Mouse (Mus musculus): Measurements from ENCODE around the gene Barhl2. TPM values are rescaled to one million over a fixed set of nuclear protein-coding genes. Genes with fewer than 3 reads are reported as not detected.

Gene Barhl2
- polyA plus RNA-seq, 2 experiments = 0.01 TPM; not detected in 1

- no peak overlapping the region for H3K4me3 ChIP-seq (ENCODE audit: insufficient read depth in 1 of 2, low read depth in 2 of 2, low read length in 2 of 2)
- no peak overlapping the region for H3K27ac ChIP-seq
- H3K36me3 ChIP-seq (replicated peaks; ENCODE audit: control insufficient read depth, insufficient read depth, low read depth) = no peaks in the 10 kb centered on the region
- TF ChIP-seq EP300 (IDR thresholded peaks at IDR 0.05; ENCODE audit: low read depth) = no peak
- no peak for TF ChIP-seq CTCF (IDR thresholded peaks at IDR 0.05; ENCODE audit: low read depth)
- no peak for ATAC-seq (ENCODE audit: insufficient read depth)
- no peak overlapping the region for H3K4me2 ChIP-seq (ENCODE audit: low read depth)
- DNase-seq (ENCODE audit: low read depth in 3 of 3, low spot score in 3 of 3) = no peak
- no peak overlapping the region for H3K9ac ChIP-seq (replicated peaks)
- no peaks in the 10 kb centered on the region; a peak in 1 of 4 replicates for H3K4me1 ChIP-seq (replicated peaks; ENCODE audit: control insufficient read depth in 2 of 2, insufficient read depth in 2 of 2, low read length in 1 of 2)
- H3K9me3 ChIP-seq (ENCODE audit: control insufficient read depth, low read length) = no peaks in the 10 kb centered on the region
- WGBS (ENCODE audit: insufficient replicate concordance) = 13% methylated on average over 10 of the region's 10 CpGs
- peaks cover 60% of the 10 kb centered on the region for H3K27me3 ChIP-seq (ENCODE audit: control insufficient read depth, insufficient read depth, low read length)
Observed at GRCm38 (mm10) chr5:106472105-106472500, 14.1 kb upstream of the Barhl2 start.

DNA sequence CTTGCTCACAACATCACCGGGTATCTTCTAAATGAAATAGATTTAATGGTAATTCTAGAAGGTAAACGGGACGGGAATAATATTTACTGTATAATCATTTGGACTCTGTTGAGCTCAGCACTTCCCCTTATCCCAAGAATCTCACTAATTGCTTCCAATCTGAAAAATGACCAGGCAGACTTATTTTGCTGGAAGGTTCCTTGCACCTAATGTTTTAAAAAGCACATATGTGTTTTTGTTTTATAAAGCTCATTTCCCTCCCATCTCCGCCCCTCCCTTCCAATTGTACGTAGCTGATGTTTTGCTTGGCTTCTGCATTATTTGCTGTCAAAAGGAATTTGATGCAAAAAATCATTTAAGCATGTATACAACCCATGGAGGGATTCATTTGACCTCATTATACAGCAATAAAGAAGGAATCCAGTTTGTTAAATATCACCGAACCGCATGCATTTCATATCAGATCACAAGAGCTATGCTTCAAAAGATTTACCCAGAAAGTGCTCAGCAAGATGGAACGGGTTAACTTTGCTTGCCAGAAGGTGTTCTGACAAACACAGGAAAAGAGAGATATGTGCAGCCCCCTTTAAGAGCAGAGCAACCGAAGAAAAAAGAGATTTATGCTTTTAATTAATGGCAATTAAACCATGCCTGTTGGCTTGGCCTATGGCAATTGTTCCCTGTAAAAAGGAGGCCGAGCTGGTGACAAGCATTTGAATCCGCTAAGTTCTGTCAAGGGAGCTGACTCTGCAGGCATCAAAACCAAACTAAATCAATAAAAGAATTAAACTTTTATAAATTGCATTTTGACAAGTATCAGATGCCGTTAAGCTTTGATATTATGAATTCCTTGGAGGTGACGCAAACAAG, 13.5 kb upstream of the Barhl2 start:
- Histone ChIP-seq H3K4me3 (ENCODE audit: insufficient read depth in 1 of 2, low read depth in 2 of 2, low read length in 2 of 2) (no peak overlapping the region), H3K36me3 (replicated peaks; ENCODE audit: control insufficient read depth, insufficient read depth, low read depth) (no peaks in the 10 kb centered on the region), H3K4me1 (replicated peaks; ENCODE audit: control insufficient read depth in 2 of 2, insufficient read depth in 2 of 2, low read length in 1 of 2) (no peaks in the 10 kb centered on the region; a peak in 1 of 4 replicates), H3K4me2 (ENCODE audit: low read depth) (no peak overlapping the region), H3K9ac (replicated peaks) (no peak overlapping the region), H3K27ac (no peak overlapping the region), H3K27me3 (ENCODE audit: control insufficient read depth, insufficient read depth, low read length) (peaks cover 66% of the 10 kb centered on the region), H3K9me3 (ENCODE audit: control insufficient read depth, low read length) (no peaks in the 10 kb centered on the region)
- WGBS (ENCODE audit: insufficient replicate concordance) = 19% methylated on average over 13 of the region's 13 CpGs
- DNase-seq (ENCODE audit: low read depth in 3 of 3, low spot score in 3 of 3) (no peak), ATAC-seq (ENCODE audit: insufficient read depth) (no peak)
- no peak for TF ChIP-seq EP300 (IDR thresholded peaks at IDR 0.05; ENCODE audit: low read depth)
- TF ChIP-seq CTCF (IDR thresholded peaks at IDR 0.05; ENCODE audit: low read depth) = no peak

DNA sequence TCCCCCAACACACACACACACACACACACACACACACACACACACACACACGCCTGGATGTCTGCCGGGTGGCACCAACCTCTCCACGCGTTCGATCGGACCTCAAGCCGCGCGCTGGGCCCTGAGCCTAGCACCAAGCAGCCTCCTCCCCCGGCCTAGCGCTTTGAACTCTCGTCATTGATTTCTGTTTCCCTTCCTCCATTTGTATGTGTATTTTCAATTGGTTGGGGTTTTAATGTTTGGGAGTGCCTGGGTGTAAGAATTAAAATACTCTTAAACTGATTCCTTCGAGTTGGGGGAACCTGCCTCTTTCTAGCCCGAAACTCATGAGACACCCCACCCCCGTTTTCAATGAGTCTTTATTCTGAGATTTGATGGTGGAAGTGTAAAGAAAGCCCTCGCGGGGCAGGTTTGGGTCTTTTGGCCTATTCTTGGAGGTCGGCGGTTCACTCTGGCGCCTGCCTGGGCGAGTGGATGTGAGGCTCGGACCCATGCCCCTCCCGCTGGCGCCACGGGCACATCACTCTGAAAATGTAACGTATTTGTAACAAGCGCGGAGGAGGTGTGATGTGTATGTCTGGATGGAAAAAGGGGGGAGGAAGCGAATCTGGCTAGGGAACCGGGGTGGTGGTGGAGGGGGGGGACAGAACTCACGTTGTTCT, 7.3 kb upstream of the Barhl2 start:
- Histone ChIP-seq H3K9ac (replicated peaks) (no peak overlapping the region), H3K36me3 (replicated peaks; ENCODE audit: control insufficient read depth, insufficient read depth, low read depth) (no peaks in the 10 kb centered on the region), H3K27me3 (ENCODE audit: control insufficient read depth, insufficient read depth, low read length) (peaks cover 100% of the 10 kb centered on the region), H3K4me2 (ENCODE audit: low read depth) (no peak overlapping the region), H3K4me3 (ENCODE audit: insufficient read depth in 1 of 2, low read depth in 2 of 2, low read length in 2 of 2) (no peak overlapping the region), H3K4me1 (replicated peaks; ENCODE audit: control insufficient read depth in 2 of 2, insufficient read depth in 2 of 2, low read length in 1 of 2) (no peaks in the 10 kb centered on the region), H3K9me3 (ENCODE audit: control insufficient read depth, low read length) (no peaks in the 10 kb centered on the region), H3K27ac (no peak overlapping the region)
- no peak for ATAC-seq (ENCODE audit: insufficient read depth)
- WGBS (ENCODE audit: insufficient replicate concordance) = 4% methylated on average over 31 of the region's 31 CpGs
- TF ChIP-seq EP300 (IDR thresholded peaks at IDR 0.05; ENCODE audit: low read depth) (no peak), CTCF (IDR thresholded peaks at IDR 0.05; ENCODE audit: low read depth) (no peak)
- no peak for DNase-seq (ENCODE audit: low read depth in 3 of 3, low spot score in 3 of 3)

DNA sequence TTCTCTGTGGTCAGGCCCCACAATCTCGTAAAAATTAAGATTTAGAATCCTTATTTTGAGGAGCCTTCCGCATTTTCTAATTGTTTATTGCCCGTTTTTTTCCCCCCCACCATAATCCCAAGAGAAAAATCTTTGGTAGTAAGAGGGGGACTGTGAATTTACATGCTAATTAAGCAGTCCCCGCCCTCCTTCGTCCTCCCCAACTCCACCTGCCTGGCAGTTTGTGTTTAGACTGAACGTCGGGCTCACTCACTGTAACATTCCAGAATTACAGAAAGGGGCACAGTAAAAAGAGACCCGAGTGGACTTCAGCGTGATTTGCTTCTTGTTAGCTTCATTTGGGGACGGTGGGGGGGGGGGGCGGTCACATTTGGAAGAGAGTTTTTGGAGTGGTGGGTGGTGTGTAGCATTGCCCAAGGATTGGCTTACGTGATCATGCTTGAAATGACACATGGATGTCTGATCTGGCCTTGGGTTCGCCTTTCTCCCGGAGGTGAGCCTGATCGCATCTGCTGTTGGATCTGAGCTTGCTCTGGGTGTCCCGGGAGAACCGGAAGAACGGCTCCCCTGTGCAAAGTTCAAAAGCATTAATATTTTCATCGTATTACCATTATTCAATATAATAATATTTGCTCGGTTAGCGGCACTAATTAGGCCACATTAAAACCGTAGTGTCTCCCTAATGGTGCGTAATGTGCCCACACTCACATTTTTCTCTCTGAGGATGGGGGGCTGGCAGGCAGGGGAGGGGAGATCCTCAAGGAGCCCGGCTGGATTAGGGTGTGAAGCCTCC, 6.6 kb upstream of the Barhl2 start:
- H3K9ac ChIP-seq (replicated peaks) = no peak overlapping the region
- peaks cover 100% of the 10 kb centered on the region for H3K27me3 ChIP-seq (ENCODE audit: control insufficient read depth, insufficient read depth, low read length)
- DNase-seq (ENCODE audit: low read depth in 3 of 3, low spot score in 3 of 3) (no peak), ATAC-seq (ENCODE audit: insufficient read depth) (no peak)
- no peak overlapping the region for H3K4me3 ChIP-seq (ENCODE audit: insufficient read depth in 1 of 2, low read depth in 2 of 2, low read length in 2 of 2)
- no peaks in the 10 kb centered on the region for H3K4me1 ChIP-seq (replicated peaks; ENCODE audit: control insufficient read depth in 2 of 2, insufficient read depth in 2 of 2, low read length in 1 of 2)
- 2% methylated on average over 24 of the region's 24 CpGs for WGBS (ENCODE audit: insufficient replicate concordance)
- H3K9me3 ChIP-seq (ENCODE audit: control insufficient read depth, low read length) = no peaks in the 10 kb centered on the region
- H3K36me3 ChIP-seq (replicated peaks; ENCODE audit: control insufficient read depth, insufficient read depth, low read depth) = no peaks in the 10 kb centered on the region
- no peak overlapping the region for H3K27ac ChIP-seq
- TF ChIP-seq CTCF (IDR thresholded peaks at IDR 0.05; ENCODE audit: low read depth) = no peak
- no peak for TF ChIP-seq EP300 (IDR thresholded peaks at IDR 0.05; ENCODE audit: low read depth)
- no peak overlapping the region for H3K4me2 ChIP-seq (ENCODE audit: low read depth)

All from liver, embryonic 14.5 days (tissue).